Mouse (Mus musculus) kidney, postnatal 36 days (tissue): ENCODE measurements around the gene Unk.

ENCODE experiments used
- DNase-seq, 2 experiments: peaks; one replicate each; pipeline ENCODE4 v3.0.0; 2021 to 2022; ENCODE audit warnings: mixed read lengths in 2 of 2

The Unk gene

GRCm38 (mm10) chr11:116093771-116094565 lies 63.8 kb downstream of the Unk start:
- no peak for DNase-seq

DNA sequence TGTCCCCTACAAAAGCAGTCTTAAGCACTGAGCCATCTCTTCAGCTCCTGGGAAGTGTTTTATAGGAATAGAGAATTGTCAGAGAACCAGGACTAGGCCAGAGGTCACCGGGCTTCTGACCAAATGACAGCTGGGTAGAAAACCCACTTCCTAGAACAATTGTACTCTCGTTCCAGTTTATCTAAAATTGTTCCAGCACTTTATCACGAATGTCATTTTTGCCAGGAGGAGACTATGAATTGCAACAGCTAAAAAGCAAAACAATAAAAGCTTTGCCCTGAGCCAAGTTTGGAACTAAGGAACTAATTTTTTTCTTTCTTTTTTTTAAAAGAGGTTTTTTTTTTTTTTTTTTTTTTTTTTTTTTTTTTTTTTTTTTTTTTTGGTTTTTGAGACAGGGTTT lies 65.5 kb downstream of the Unk start:
- peak; percentile 81 to 88 for DNase-seq

GRCm38 (mm10) chr11:116096213-116097108 lies 66.3 kb downstream of the Unk start:
- DNase-seq: peak in 1 of 2 experiments; percentile 66

DNA sequence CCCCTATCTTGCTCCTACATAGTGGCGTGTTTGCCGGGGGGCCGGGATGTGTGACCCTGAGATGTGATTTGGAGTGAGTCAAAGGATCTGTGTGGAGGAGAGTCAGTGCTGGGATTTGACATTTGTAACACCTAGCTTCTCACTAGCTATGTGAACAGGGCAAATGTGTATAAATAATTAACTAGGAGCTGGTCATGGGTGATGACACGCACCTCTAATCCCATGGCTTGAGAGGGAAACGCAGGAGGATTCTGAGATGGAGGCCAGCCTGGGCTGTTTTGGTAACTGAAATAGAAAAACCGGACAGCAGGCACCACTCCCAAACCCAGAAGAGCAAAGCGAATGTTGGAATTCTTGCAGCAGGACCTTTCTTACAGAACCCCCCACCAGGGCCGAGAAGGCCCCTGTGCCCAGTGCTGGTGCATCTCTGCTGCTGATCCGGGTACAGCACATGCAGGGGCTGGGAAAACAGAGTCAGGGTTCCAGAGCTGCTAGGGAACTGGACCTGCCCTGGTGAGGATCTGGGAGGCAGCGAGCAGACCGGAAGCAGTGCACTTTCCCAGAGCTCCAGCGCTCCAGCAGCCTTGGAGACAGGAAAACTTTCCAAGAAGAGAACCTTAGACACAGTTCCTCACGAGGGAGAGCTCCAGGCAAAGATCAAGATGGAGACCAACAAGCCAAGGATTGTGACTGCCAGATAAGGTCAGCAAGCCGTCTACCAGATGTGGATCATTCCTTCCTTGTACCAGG lies 68.8 kb downstream of the Unk start:
- DNase-seq: peak; percentile 71 to 79

DNA sequence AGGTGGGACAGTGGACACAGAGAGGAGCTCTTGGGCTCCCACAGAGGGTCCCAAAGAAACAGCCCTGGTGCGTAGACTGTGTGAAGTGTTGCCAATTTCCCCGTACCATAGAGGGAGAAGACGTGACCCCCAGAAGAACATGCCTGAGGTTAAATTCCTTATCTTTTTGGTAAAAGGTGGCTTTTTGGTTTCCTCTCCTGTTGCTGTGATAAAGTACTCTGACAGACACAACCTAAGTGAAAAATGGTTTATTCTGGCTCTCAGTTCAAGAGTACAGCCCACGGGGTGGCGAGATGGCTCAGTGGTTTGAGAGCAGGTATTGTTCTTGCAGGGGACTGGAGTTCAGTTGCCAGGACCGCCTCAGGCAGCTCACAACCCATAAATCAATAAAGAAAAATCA lies 69.3 kb downstream of the Unk start:
- peak in 1 of 2 experiments; percentile 43 for DNase-seq

GRCm38 (mm10) chr11:116100385-116100784 lies 70.3 kb downstream of the Unk start:
- DNase-seq: peak; percentile 81 to 87

DNA sequence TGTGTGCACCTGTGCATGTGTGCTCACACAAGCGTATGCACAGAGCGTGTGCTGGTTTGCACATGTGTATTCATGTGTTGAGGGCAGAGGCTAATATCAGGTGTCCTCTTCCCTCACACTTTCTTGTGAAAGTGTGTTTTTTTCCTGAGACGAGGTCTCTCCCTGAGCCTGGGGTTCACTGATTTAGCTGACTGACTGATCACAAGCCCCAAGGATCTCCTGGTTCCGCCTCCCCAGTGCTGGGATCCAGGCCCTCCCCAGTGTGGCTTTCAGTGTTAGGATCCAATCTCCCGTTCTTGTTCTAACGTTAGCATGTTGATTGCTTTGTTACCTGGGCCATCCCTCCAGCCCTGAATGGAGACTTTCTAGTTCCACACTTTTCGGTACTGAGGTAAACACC lies 70.7 kb downstream of the Unk start:
- DNase-seq: peak in 1 of 2 experiments; percentile 42

- DNase-seq: peak; percentile 52 to 71
Observed at GRCm38 (mm10) chr11:116101931-116102381, 71.8 kb downstream of the Unk start.

- DNase-seq: no peak
Observed at GRCm38 (mm10) chr11:116102472-116102871, 72.3 kb downstream of the Unk start.

GRCm38 (mm10) chr11:116103572-116103971 lies 73.5 kb downstream of the Unk start:
- peak; percentile 30 to 40 for DNase-seq

GRCm38 (mm10) chr11:116104006-116104646 lies 74.0 kb downstream of the Unk start:
- peak; percentile 84 to 95 for DNase-seq

DNA sequence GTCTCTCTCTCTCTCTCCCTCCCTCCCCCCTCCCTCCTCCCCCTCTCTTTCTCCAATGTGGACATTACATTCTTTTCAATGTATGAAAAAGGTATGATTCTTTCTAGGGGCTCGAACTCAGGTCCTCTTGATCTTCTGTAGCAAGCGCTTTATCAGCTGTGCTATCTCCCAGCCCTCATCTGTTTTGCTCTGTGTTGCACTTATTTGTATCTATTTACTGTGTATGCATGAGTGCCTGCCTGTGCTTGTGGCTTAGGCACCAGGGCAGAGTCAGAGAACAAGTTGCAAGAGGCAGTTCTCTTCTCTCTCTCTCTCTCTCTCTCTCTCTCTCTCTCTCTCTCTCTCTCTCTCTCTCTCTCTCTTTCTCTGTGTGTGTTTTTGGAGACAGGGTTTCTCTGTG lies 74.9 kb downstream of the Unk start:
- peak in 1 of 2 experiments; percentile 35 for DNase-seq

- DNase-seq: peak in 1 of 2 experiments; percentile 38
Observed at GRCm38 (mm10) chr11:116106154-116106962, 76.2 kb downstream of the Unk start.

- DNase-seq: peak in 1 of 2 experiments; percentile 70
Observed at GRCm38 (mm10) chr11:116106963-116107776, 77.0 kb downstream of the Unk start.

DNA sequence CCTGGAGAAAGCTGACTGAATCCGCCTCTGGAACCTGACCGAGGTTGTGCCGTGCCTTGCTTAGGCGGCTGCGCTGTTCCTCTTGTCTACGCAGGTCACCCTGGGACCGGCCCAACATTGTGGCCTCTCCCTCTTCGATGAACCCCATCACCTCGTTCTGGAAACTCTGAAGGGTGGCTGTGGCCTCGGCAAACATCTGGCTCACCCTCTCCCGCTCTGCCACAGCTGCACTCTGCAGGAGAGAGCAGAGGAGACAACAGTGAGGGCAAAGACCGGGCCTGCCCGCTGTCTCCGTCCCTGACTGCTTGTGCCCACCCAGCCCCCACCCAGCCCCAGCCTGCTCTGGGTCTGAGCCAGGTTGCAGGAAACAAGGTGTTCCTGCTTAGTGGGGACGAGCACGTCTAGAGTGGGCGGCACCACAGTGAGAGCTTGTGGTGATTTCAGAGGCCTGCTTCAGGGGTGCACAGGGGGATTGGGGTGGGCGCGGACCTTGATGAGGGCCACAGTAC lies 77.7 kb downstream of the Unk start:
- peak; percentile 51 to 77 for DNase-seq

GRCm38 (mm10) chr11:116108464-116109137 lies 78.5 kb downstream of the Unk start:
- DNase-seq: peak; percentile 77 to 82

GRCm38 (mm10) chr11:116109441-116110081 lies 79.4 kb downstream of the Unk start:
- peak; percentile 46 to 77 for DNase-seq

DNA sequence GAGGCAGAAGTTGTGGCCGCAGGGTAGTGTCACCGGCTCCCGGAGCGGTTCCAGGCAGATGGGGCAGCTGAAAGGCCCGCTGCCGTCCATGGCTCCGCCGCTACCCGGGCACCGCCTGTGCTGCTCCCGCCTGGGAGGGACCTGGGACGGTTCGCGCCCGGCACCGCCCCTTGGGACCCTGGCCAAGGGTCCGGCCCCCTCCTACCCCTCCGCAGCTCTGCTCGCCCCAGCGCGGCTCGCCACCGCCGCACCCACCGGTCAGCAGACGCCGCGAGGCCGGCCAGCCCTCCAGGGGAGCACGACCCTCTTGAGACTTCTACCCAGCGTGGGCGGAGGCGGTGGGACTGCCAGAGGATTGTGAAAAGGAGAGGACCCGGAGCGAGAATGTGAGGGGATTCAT lies 80.0 kb downstream of the Unk start:
- peak; percentile 89 to 95 for DNase-seq

- DNase-seq: peak in 1 of 2 experiments; percentile 60
Observed at GRCm38 (mm10) chr11:116110540-116110939, 80.4 kb downstream of the Unk start.
